Mouse (Mus musculus): ENCODE data around the gene Zdhhc16. TPM values are rescaled to one million over a fixed set of nuclear protein-coding genes. Genes with fewer than 3 reads are reported as not detected.
A peak's percentile ranks its signal among the peaks of the same experiment; 100 is the strongest.

Zdhhc16 gene
- total and polyA plus RNA-seq, 3 experiments, result 25.6 to 36.7 (median 29.7) TPM

GRCm38 (mm10) chr19:41896319-41896711 is 37.0 kb upstream of the Zdhhc16 start:
- peaks cover 30% of the 10 kb centered on the region for H3K36me3 ChIP-seq (replicated peaks)
- ATAC-seq (ENCODE audit: extremely low read depth, insufficient number of reproducible peaks, low FRiP score, poor library complexity, severe bottlenecking), result no peak
- H3K4me3 ChIP-seq (ENCODE audit: low read depth, low read length), result peak overlapping the region; percentile 80
- no peaks in the 10 kb centered on the region for H3K27me3 ChIP-seq (ENCODE audit: insufficient read depth, low read length)
- DNase-seq (ENCODE audit: low spot score), result no peak
- no peaks in the 10 kb centered on the region for H3K9me3 ChIP-seq (replicated peaks)
- TF ChIP-seq CTCF (IDR thresholded peaks at IDR 0.05; ENCODE audit: low read depth, low read length) (no peak), GATA1 (IDR thresholded peaks at IDR 0.05; ENCODE audit: borderline replicate concordance, low read length) (no peak), POLR2AphosphoS5 (IDR thresholded peaks at IDR 0.05; ENCODE audit: insufficient replicate concordance, low read depth, low read length) (no peak), GATA2 (IDR thresholded peaks at IDR 0.05; ENCODE audit: borderline replicate concordance, low read depth, low read length) (no peak), TAL1 (conservative IDR thresholded peaks at IDR 0.05; ENCODE audit: low read depth, low read length) (no peak)
- H3K4me1 ChIP-seq (ENCODE audit: insufficient read depth, low read depth, low read length), result peaks cover 50% of the 10 kb centered on the region

GRCm38 (mm10) chr19:41898860-41899259 is 34.4 kb upstream of the Zdhhc16 start:
- Histone ChIP-seq H3K27me3 (ENCODE audit: insufficient read depth, low read length) (no peaks in the 10 kb centered on the region), H3K4me3 (ENCODE audit: low read depth, low read length) (no peak overlapping the region), H3K9me3 (replicated peaks) (no peaks in the 10 kb centered on the region), H3K36me3 (replicated peaks) (peaks cover 7% of the 10 kb centered on the region), H3K4me1 (ENCODE audit: insufficient read depth, low read depth, low read length) (peaks cover 45% of the 10 kb centered on the region)
- DNase-seq (ENCODE audit: low spot score), result no peak
- no peak for ATAC-seq (ENCODE audit: extremely low read depth, insufficient number of reproducible peaks, low FRiP score, poor library complexity, severe bottlenecking)
- TF ChIP-seq GATA2 (IDR thresholded peaks at IDR 0.05; ENCODE audit: borderline replicate concordance, low read depth, low read length) (no peak), CTCF (IDR thresholded peaks at IDR 0.05; ENCODE audit: low read depth, low read length) (peak; percentile 54)

- Histone ChIP-seq H3K27me3 (ENCODE audit: insufficient read depth, low read length) (no peaks in the 10 kb centered on the region), H3K4me3 (ENCODE audit: low read depth, low read length) (no peak overlapping the region), H3K4me1 (ENCODE audit: insufficient read depth, low read depth, low read length) (peaks cover 44% of the 10 kb centered on the region), H3K9me3 (replicated peaks) (no peaks in the 10 kb centered on the region), H3K36me3 (replicated peaks) (no peaks in the 10 kb centered on the region)
- ATAC-seq (ENCODE audit: extremely low read depth, insufficient number of reproducible peaks, low FRiP score, poor library complexity, severe bottlenecking) (no peak), DNase-seq (ENCODE audit: low spot score) (no peak)
- TF ChIP-seq CTCF (IDR thresholded peaks at IDR 0.05; ENCODE audit: low read depth, low read length), result no peak
These were observed 32.7 kb upstream of the Zdhhc16 start for GRCm38 (mm10) chr19:41900495-41901090.

- no peaks in the 10 kb centered on the region for H3K9me3 ChIP-seq (replicated peaks)
- DNase-seq (ENCODE audit: low spot score) (no peak), ATAC-seq (ENCODE audit: extremely low read depth, insufficient number of reproducible peaks, low FRiP score, poor library complexity, severe bottlenecking) (no peak)
- H3K36me3 ChIP-seq (replicated peaks), result no peaks in the 10 kb centered on the region
- H3K4me1 ChIP-seq (ENCODE audit: insufficient read depth, low read depth, low read length), result peaks cover 49% of the 10 kb centered on the region
- TF ChIP-seq TAL1 (conservative IDR thresholded peaks at IDR 0.05; ENCODE audit: low read depth, low read length), result no peak
- no peaks in the 10 kb centered on the region for H3K27me3 ChIP-seq (ENCODE audit: insufficient read depth, low read length)
- no peak overlapping the region for H3K4me3 ChIP-seq (ENCODE audit: low read depth, low read length)
These were observed 31.6 kb upstream of the Zdhhc16 start for GRCm38 (mm10) chr19:41901696-41902095.

DNA sequence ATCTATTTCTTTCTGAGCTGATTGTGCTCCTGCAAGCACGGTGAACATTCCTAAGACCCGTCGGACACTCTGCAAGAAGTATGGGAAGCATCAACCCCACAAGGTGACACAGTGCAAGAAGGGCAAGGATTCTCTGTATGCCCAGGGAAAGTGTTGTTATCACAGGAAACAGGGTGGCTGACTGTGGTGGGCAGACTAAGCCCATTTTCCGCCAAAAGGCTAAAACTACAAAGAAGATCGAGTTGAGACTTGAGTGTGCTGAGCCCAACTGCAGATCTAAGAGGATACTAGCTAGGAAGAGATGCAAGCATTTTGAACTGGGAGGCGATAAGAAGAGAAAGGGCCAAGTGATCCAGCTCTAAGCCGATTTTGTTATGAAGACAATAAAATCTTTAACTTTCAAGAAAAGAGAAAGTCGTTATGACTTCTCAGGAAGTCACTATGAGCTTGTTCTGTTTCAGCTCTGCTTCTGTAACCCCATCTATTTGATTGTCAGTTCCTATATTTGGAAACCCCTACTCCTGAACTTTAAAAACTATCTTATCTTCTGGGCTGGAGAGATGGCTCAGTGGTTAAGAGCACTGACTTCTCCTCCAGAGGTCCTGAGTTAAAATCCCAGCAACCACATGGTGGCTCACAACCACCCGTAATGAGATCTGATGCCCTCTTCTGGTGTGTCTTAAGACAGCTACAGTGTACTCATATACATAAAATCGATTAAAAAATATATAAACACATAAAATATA is 30.3 kb upstream of the Zdhhc16 start:
- TF ChIP-seq GATA1 (IDR thresholded peaks at IDR 0.05; ENCODE audit: borderline replicate concordance, low read length), result no peak
- no peak for TF ChIP-seq CTCF (IDR thresholded peaks at IDR 0.05; ENCODE audit: low read depth, low read length)
- no peak for TF ChIP-seq GATA2 (IDR thresholded peaks at IDR 0.05; ENCODE audit: borderline replicate concordance, low read depth, low read length)
- no peak for TF ChIP-seq TAL1 (conservative IDR thresholded peaks at IDR 0.05; ENCODE audit: low read depth, low read length)
- no peak for TF ChIP-seq POLR2AphosphoS5 (IDR thresholded peaks at IDR 0.05; ENCODE audit: insufficient replicate concordance, low read depth, low read length)
- H3K27me3 ChIP-seq (ENCODE audit: insufficient read depth, low read length), result no peaks in the 10 kb centered on the region
- DNase-seq (ENCODE audit: low spot score), result no peak
- no peaks in the 10 kb centered on the region for H3K9me3 ChIP-seq (replicated peaks)
- no peak overlapping the region for H3K4me3 ChIP-seq (ENCODE audit: low read depth, low read length)
- no peak for ATAC-seq (ENCODE audit: extremely low read depth, insufficient number of reproducible peaks, low FRiP score, poor library complexity, severe bottlenecking)
- no peaks in the 10 kb centered on the region for H3K36me3 ChIP-seq (replicated peaks)
- peaks cover 61% of the 10 kb centered on the region for H3K4me1 ChIP-seq (ENCODE audit: insufficient read depth, low read depth, low read length)

DNA sequence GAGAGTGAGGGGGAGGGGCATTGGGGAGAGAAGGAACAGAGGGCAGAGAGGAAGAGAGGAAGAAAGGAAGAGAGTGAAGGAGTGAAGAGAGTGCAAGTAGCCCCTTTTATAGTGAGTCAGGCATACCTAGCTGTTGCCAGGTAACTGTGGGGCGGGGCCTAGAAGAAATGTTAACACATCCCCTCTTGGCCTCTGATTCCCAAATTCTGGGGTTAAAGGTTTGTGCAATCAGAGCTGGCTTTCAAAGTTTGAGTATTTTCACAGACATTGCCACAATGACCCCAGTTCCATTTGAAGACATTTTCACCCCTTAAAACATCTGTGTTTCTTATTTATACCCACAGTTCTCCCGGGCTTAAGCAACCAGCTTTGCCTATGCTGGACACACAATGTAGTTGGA is 28.0 kb upstream of the Zdhhc16 start:
- ATAC-seq (ENCODE audit: extremely low read depth, insufficient number of reproducible peaks, low FRiP score, poor library complexity, severe bottlenecking), result no peak
- TF ChIP-seq TAL1 (conservative IDR thresholded peaks at IDR 0.05; ENCODE audit: low read depth, low read length) (no peak), CTCF (IDR thresholded peaks at IDR 0.05; ENCODE audit: low read depth, low read length) (no peak), GATA1 (IDR thresholded peaks at IDR 0.05; ENCODE audit: borderline replicate concordance, low read length) (no peak), POLR2AphosphoS5 (IDR thresholded peaks at IDR 0.05; ENCODE audit: insufficient replicate concordance, low read depth, low read length) (no peak), GATA2 (IDR thresholded peaks at IDR 0.05; ENCODE audit: borderline replicate concordance, low read depth, low read length) (no peak)
- no peaks in the 10 kb centered on the region for H3K9me3 ChIP-seq (replicated peaks)
- H3K4me3 ChIP-seq (ENCODE audit: low read depth, low read length), result no peak overlapping the region
- no peaks in the 10 kb centered on the region for H3K36me3 ChIP-seq (replicated peaks)
- DNase-seq (ENCODE audit: low spot score), result no peak
- no peaks in the 10 kb centered on the region for H3K27me3 ChIP-seq (ENCODE audit: insufficient read depth, low read length)
- peaks cover 62% of the 10 kb centered on the region for H3K4me1 ChIP-seq (ENCODE audit: insufficient read depth, low read depth, low read length)

Data from G1E (cell line).